In the genomic region with DNA sequence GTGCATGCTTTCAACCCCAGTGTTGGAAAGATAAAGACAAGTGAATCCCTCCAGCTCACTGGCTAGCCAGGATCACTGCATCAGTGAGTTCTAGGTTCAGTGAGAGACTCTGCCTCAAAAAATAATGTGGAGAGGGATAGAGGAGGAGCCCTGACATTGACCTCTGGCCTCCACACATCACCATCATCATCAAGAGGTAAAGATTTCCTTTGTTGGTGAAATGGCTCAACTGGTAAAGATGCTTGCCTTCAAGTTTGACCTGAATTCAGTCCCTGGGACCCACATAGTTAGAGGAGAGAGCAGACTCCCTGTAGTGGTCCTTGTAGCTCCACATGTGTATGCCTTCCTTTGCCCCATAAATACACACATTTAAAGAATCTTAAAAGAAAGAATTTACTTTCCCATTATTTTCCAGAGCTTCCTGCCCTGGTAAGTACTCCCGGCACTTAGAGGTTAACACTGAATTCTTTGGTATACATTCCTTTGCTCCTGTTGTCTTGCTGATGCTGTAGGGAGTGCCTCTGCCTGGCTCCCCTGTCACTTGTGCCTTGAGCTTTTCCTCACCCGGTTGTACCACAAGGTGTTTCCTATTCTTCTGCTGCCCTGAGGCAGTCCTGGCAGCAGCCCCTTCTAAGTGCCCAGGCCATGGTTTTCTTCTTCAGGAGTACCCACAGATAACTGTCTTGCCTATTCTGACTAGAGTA, we compare ENCODE assay signal across 19 mouse cellular contexts. TPM values are rescaled to one million over a fixed set of nuclear protein-coding genes. Genes with fewer than 3 reads are reported as not detected.
"Had no signal": no experiment of that assay in that cellular context is flagged by ENCODE, and none has a peak within 500 bp of the region (broad histone marks: within the 10 kb centered on the region; RNA-seq: fewer than 3 reads in every experiment).

No protein-coding gene starts in this region.

- H3K4me2 ChIP-seq: limb, embryonic 13.5 days; liver, embryonic 12.5 days; liver, embryonic 15.5 days; lung, embryonic 15.5 days; midbrain, embryonic 12.5 days; midbrain, embryonic 15.5 days; neural tube, embryonic 12.5 days; neural tube, embryonic 15.5 days; stomach, embryonic 15.5 days had no signal

- H3K36me3 ChIP-seq: limb, embryonic 10.5 days; limb, embryonic 13.5 days; liver, embryonic 12.5 days; liver, embryonic 15.5 days; lung, embryonic 15.5 days; midbrain, embryonic 12.5 days; midbrain, embryonic 15.5 days; neural tube, embryonic 12.5 days; neural tube, embryonic 15.5 days; stomach, embryonic 15.5 days had no signal

- H3K9me3 ChIP-seq: limb, embryonic 10.5 days; limb, embryonic 13.5 days; liver, embryonic 12.5 days; liver, embryonic 15.5 days; lung, embryonic 15.5 days; midbrain, embryonic 12.5 days; midbrain, embryonic 15.5 days; neural tube, embryonic 12.5 days; neural tube, embryonic 15.5 days; stomach, embryonic 15.5 days had no signal

- ATAC-seq: liver, embryonic 12.5 days; midbrain, embryonic 15.5 days had no signal

- H3K27ac ChIP-seq: layer of hippocampus, adult 2 months; limb, embryonic 10.5 days; limb, embryonic 13.5 days; liver, embryonic 12.5 days; liver, embryonic 15.5 days; lung, embryonic 15.5 days; macrophage; midbrain, embryonic 12.5 days; midbrain, embryonic 15.5 days; neural tube, embryonic 12.5 days; neural tube, embryonic 15.5 days; stomach, embryonic 15.5 days had no signal

- H3K4me3 ChIP-seq: layer of hippocampus, adult 2 months; limb, embryonic 10.5 days; limb, embryonic 13.5 days; liver, embryonic 12.5 days; liver, embryonic 15.5 days; lung, embryonic 15.5 days; midbrain, embryonic 12.5 days; midbrain, embryonic 15.5 days; neural tube, embryonic 12.5 days; neural tube, embryonic 15.5 days; stomach, embryonic 15.5 days had no signal

- H3K4me1 ChIP-seq: limb, embryonic 10.5 days; limb, embryonic 13.5 days; liver, embryonic 12.5 days; liver, embryonic 15.5 days; lung, embryonic 15.5 days; midbrain, embryonic 12.5 days; midbrain, embryonic 15.5 days; neural tube, embryonic 12.5 days; neural tube, embryonic 15.5 days; stomach, embryonic 15.5 days had no signal

- H3K9ac ChIP-seq: limb, embryonic 13.5 days; liver, embryonic 12.5 days; liver, embryonic 15.5 days; lung, embryonic 15.5 days; midbrain, embryonic 12.5 days; midbrain, embryonic 15.5 days; neural tube, embryonic 12.5 days; neural tube, embryonic 15.5 days; stomach, embryonic 15.5 days had no signal

- H3K27me3 ChIP-seq: limb, embryonic 13.5 days; liver, embryonic 12.5 days; liver, embryonic 15.5 days; lung, embryonic 15.5 days; midbrain, embryonic 12.5 days; midbrain, embryonic 15.5 days; neural tube, embryonic 12.5 days; neural tube, embryonic 15.5 days; stomach, embryonic 15.5 days had no signal

- DNase-seq: layer of hippocampus, adult 9-11 months; liver; right cerebral cortex, adult 18-20 months; right cerebral cortex, postnatal 25 days; spleen, adult 18-20 months; thymus, postnatal 25 days had no signal

RNA-seq across cellular contexts. Expression of gene Tfcp2l1, which starts 14.7 kb away (rescaled TPM):
- total RNA-seq: megakaryocyte, adult 5-6 weeks had no signal
